Mouse (Mus musculus): ENCODE data around the gene Med20.
"Not testable (repeated sequence)": the region's sequence is repeated elsewhere in the genome, so short reads cannot be mapped to it uniquely, and the experiment has no call there.

Gene Med20

DNA sequence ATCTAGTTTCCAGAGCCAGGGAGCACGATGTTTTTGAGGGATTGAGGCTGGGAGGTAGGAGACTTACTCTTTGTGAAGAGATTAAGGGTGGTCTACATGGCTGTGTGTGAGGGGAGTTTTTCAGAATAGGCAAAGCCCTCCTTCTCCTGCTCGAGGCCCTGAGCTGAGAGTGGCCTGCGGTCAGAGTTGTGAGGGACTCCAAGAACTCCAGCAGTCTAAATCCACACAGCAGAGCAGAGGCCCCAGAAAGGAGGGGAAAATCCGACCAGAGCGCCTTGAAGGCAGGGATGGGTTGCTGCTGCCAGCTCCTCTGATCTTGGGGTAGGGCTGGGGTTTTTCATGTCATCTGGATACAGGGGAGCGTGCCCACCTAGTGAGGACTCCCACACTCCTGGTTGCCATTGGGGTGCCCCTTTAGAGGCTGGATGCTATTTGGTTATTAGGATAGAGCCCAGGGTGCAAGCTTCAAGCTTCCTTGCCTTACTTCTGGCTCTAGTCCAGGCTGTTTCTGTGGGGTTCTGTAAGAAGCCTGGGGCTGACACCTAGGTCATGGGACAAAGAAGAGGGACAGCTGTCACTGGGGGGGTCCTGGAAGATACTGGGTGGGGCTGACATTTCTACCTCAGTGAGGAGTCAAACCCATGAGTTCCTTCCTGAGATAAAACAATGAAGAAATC is 15.1 kb upstream of the Med20 start:
- in situ Hi-C loops (cut with MboI; ENCODE audit: low sequenced_read_pairs) = no loop called here

- in situ Hi-C loops (cut with MboI; ENCODE audit: low sequenced_read_pairs) = no loop called here
Measured at GRCm38 (mm10) chr17:47596839-47597164, 14.6 kb upstream of the Med20 start.

DNA sequence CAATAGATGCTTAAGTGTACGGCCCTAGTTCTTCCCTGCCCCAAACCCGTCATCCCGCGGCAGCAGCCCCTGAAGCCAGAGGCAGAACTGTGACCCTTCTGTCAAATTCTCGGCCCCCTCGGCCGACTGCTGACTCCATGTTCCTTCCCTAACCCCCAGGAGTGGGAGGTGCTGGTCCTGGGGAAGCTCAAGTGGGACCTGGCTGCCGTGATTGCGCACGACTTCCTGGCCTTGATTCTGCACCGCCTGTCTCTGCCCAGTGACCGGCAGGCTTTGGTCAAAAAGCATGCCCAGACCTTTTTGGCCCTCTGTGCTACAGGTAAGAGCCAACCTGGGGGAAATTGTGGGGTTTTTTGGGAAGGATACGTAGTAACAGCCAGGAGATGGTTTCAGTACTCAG is 14.1 kb upstream of the Med20 start:
- in situ Hi-C loops (cut with MboI; ENCODE audit: low sequenced_read_pairs) = no loop called here

DNA sequence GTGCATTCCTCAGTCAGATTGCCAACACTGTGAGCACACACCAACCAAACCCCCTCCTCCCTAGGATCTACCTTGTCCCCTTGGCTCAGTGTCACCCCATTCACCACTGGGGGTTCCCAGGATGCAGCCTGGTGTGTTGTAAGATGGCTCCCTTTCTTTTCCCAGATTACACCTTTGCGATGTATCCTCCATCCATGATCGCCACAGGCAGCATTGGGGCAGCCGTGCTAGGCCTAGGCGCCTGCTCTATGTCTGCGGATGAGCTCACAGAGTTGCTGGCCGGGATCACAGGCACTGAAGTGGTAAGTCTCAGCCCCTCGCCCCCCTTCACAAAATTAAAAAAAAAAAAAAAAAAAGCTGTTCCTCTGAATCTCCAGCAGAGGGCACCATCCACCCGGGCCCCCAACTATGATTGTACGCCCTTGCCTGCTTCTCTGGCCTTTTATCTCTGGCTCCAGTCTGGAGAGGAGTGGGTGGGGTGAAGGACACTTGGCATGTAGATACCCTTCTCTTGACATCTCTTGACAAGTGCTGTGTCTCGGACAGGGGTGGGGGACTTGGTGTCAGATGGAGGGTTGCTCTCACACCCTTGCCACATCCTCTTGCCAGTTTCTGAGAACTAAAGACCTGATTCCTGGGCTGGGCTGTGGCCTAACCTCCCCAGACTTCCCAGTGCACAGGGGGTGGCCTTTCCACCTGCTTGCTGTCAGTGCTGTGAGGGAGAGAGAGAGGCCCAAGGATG is 13.4 kb upstream of the Med20 start:
- in situ Hi-C loops (cut with MboI; ENCODE audit: low sequenced_read_pairs) = no loop called here

- in situ Hi-C loops (cut with MboI; ENCODE audit: low sequenced_read_pairs) = not testable (repeated sequence)
Measured at GRCm38 (mm10) chr17:47598580-47599304, 12.6 kb upstream of the Med20 start.

DNA sequence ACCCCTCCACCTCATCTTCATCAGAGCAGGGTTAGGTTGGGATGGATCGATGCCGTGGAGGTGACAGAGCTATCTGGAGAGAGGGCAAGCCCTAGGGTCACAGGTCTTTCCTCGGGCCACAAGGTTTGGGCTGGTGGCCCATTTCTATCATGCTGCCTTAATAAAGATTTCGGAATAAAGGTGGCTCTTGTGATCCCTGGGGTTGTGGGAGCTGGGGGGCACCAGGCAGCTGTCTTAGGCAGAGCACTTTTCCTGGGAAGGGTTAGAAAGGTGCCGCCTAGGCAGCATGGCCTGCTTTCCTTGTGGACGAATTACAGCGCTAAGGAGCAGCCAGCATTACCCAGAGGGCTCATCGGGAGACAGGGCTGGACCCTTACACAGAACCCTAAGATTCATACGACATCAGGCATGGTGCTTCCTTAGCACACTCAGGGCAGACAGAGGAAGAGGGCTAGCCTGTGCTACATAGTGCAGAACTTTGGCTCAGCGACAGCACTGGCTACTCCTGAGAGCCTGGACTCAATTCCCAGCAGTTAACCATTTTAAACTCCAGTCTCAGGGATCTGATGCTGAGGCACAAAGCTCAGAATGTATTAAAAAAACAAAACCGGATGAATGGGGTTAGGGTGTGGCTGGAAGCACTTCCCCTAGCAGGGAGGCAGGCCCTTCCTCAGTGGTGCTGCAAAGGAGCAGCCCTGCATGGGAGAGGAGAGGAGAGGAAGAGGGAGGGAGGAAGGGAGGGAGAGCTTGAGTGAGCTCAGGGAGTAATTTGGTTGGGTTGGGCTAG is 11.7 kb upstream of the Med20 start:
- in situ Hi-C loops (cut with MboI; ENCODE audit: low sequenced_read_pairs) = loop anchor here (5.0 kb wide), 1 partner anchor 87 kb away; no protein-coding TSS in a partner anchor

DNA sequence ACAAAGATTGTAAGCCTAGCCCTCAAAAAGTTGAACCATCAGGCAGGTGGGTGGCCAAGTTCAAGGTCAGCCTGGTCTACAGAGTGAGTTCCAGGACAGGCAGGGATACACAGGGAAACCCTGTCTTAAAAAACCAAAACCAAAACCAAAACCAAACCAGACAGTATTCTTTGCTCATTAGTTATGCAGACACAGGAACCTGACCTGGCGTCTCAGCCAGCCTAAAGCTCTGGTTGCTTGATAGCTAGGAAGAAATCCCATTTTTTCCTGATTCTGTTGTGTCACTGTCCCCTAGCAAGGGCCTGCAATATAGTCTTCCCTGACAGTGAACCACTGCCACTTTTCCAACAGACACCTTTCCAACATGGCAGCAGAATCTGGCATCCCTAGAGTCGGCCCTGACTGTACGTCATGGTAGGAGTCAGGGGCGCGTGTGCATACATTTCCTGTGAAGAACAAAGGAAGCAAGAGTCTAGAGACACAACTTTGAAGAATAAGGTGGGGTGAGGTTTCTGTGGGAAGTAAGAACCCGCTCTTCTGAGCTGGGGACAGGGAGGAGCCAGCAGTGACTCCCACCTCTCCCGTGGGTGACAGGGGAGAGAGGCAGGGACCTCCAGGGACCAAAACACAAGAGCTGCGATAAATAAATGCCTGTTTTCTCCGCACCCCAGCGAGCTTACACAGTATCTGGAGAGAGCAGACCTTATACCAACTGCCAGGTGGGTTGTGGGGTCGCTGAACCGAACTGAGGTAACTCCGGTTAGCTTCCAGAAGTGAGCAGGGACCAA is 10.6 kb upstream of the Med20 start:
- in situ Hi-C loops (cut with MboI; ENCODE audit: low sequenced_read_pairs) = loop anchor here (5.0 kb wide), 1 partner anchor 88 kb away; no protein-coding TSS in a partner anchor

- in situ Hi-C loops (cut with MboI; ENCODE audit: low sequenced_read_pairs) = loop anchor here (5.0 kb wide), 1 partner anchor 89 kb away; no protein-coding TSS in a partner anchor
Measured at GRCm38 (mm10) chr17:47601389-47601755, 10.0 kb upstream of the Med20 start.

DNA sequence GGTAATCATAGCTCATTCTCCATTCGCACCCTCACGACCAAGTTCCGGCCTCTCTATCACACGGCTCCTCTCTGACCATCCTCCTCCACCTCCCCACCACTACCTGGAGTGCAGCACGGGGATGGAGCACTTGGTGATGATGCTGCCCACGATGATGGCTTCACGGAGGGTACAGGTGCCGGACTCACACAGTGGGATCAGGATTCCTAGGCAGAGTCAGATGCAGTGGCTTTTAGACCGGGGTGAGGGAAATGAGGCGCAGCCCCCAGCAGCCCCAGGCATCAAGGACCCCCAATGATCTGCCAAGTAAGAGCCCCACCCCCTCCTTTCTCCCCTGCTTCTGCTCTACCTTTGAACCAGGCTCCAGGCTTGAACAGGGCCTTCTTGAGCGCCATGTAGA is 9.1 kb upstream of the Med20 start:
- in situ Hi-C loops (cut with MboI; ENCODE audit: low sequenced_read_pairs) = loop anchor here (5.0 kb wide), 1 partner anchor 90 kb away; no protein-coding TSS in a partner anchor

GRCm38 (mm10) chr17:47606220-47606619 is 5.2 kb upstream of the Med20 start:
- in situ Hi-C loops (cut with MboI; ENCODE audit: low sequenced_read_pairs) = no loop called here

DNA sequence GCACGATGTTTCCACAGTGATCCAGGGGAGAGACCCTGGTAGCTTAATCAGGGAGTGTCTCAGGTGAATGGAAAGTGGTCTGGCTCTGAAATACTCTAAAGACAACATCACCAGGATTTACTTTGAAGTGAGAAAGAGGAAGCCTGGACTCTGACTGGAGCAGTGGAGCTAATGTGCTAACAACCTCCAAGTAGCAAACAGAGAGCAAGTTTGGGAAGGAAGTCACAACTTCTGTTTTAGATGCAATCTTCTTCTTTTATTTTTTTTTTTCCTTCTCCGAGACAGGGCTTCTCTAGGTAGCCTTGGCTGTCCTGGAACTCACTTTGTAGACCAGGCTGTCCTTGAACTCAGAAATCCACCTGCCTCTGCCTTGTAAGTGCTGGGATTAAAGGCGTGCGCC is 2.2 kb upstream of the Med20 start:
- in situ Hi-C loops (cut with MboI; ENCODE audit: low sequenced_read_pairs) = no loop called here

- in situ Hi-C loops (cut with MboI; ENCODE audit: low sequenced_read_pairs) = no loop called here
Measured at GRCm38 (mm10) chr17:47611661-47611982, 240 bp downstream of the Med20 start.

- in situ Hi-C loops (cut with MboI; ENCODE audit: low sequenced_read_pairs) = no loop called here
Measured at GRCm38 (mm10) chr17:47614018-47614417, 2.6 kb downstream of the Med20 start.

GRCm38 (mm10) chr17:47616119-47616518 is 4.7 kb downstream of the Med20 start:
- in situ Hi-C loops (cut with MboI; ENCODE audit: low sequenced_read_pairs) = no loop called here

DNA sequence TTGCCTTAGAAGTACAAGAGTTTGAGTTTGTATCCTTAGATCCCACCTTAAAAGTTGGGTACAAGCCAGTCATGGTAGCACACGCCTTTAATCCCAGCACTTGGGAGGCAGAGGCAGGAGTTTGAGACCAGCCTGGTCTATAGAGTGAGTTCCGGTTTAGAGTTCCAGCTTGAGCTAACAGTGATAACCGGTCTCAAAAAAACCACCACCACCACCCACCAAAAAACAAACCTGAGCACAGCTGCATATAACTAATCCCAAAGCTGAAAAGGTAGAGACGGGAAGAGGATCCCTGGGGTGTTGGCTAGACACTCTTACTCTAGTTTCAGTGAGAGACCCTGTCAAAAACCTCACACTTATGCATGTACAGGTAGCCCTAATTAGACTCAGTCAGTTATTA is 5.3 kb downstream of the Med20 start:
- in situ Hi-C loops (cut with MboI; ENCODE audit: low sequenced_read_pairs) = no loop called here

DNA sequence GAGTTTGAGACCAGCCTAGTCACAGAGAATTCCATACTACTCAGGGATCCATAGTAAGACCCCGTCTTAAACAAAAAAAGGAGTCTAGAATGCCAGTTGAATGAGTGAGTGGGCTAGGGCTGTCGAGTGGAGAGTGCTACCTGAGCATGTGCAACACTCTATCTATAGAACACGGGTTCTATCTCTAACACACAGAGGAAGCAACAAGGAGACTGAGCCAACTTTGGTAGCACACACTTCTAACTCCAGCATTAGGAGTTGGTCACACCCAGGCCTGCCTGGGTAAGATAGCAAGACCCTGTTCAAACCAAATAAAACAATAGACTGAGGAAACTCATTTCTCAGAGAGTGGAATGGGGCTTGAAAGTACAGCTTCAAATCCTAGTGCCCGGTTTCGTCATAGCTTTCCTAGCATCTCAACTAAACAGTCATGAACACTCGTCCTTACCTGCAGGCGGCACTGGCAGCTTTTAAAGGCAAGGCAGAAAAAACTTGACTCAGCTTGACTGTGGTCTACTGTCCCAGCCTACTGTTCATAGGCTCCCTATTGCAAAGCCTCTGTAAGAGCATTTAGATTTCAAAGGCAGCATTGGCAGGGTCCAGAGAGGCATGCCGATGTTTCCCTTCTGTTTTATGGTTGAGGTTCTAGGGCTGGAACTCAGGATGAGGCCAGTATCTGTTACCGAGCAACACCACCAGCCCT is 6.4 kb downstream of the Med20 start:
- in situ Hi-C loops (cut with MboI; ENCODE audit: low sequenced_read_pairs) = no loop called here

GRCm38 (mm10) chr17:47618556-47619311 is 7.4 kb downstream of the Med20 start:
- in situ Hi-C loops (cut with MboI; ENCODE audit: low sequenced_read_pairs) = no loop called here

DNA sequence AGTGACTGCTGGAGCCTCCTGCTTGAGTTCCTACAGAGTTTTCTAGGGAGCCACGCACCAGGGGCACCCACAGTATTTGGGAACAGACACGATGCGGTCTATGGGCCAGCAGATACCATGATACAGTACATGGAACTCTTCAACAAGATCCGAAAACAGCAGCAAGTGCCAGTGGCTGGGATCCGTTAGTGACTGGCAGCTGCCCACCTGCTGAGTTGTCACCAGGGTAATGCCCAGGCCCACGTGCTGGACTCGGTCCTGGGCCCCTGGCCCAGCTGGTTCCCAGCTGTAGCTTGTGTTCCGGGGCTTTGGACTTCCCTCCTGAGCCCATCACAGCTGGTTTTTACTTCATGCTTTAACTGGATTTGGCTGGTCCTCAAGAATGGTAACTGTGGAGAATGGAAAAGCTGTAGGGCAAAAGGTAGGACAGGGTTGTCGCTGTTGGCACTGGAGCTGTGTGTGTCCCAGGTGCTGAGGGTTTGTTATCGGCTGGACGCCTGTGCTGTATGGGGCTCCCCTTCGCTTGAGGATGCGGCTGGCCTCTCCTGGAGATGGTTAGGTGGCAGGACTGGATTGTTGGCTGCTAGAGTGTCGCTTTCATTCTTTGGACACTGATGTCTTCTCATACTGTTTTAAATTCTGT is 11.7 kb downstream of the Med20 start:
- in situ Hi-C loops (cut with MboI; ENCODE audit: low sequenced_read_pairs) = no loop called here

DNA sequence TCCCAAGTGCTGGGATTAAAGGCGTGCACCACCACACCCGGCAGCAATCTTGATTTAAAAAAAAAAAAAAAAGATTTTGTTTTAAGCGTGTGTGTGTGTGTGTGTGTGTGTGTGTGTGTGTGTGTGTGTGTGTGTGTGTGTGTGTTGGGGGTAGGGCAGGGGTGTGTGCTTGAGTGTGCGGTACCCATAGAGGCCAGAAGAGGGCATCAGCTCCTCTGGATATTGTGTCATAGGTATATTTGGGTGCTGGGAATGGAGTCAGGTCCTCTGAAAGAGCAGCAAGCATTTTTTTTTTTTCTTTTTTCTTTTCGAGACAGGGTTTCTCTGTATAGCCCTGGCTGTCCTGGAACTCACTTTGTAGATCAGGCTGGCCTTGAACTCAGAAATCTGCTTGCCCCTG is 13.2 kb downstream of the Med20 start:
- in situ Hi-C loops (cut with MboI; ENCODE audit: low sequenced_read_pairs) = not testable (repeated sequence)
